Comparison of ENCODE assay signal across 9 mouse cellular contexts in the genomic region with DNA sequence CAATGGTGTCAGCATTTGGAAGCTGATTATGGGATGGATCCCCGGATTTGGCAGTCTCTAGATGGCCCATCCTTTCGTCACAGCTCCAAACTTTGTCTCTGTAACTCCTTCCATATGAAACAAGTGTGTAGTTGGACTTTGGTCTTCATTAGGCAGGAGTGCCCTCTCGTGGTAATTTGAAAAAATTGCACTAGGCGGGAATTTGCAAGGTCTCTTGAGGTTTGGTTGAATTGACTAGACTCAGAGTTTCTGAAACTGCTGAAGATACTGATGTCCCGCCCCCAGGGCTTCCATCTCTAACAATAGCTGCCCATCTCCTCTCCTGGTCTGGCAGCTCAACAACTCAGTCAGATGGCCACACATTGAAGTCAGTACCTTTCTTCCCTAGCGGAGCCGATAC. TPM values are rescaled to one million over a fixed set of nuclear protein-coding genes. Genes with fewer than 3 reads are reported as not detected.
DNase-seq lines count a peak whose midpoint lies in the region; ATAC-seq and TF ChIP-seq lines count a peak whose summit lies in the region.
"Had no signal": no experiment of that assay in that cellular context is flagged by ENCODE, and none has a peak within 500 bp of the region (broad histone marks: within the 10 kb centered on the region; RNA-seq: fewer than 3 reads in every experiment).

No protein-coding gene starts in this region.

- ATAC-seq in heart, embryonic 12.5 days (ENCODE audit: insufficient number of reproducible peaks, low FRiP score) = no peak

- no peaks in the 10 kb centered on the region for H3K9me3 ChIP-seq in heart, embryonic 12.5 days (replicated peaks)
- no peaks in the 10 kb centered on the region for H3K9me3 ChIP-seq in forebrain, embryonic 10.5 days

- DNase-seq in heart, adult 2 months = peak in 1 of 2 experiments; percentile 45
- DNase-seq in A20 (ENCODE audit: low read depth, low spot score) (peak; percentile 71), R1 (ENCODE audit: low read depth, low spot score) (peak; percentile 74)
- DNase-seq in forebrain, embryonic 10.5 days (ENCODE audit: extremely low spot score, low spot score) = peak; percentile 41
- peak; percentile 53 to 55 for DNase-seq in kidney, postnatal 36 days
- DNase-seq in neural tube, embryonic 10.5 days (ENCODE audit: extremely low spot score, low spot score) = peak; percentile 35
- no peak for DNase-seq in urinary bladder, adult 18-20 months (ENCODE audit: low spot score in 2 of 2)

- peak; percentile 85 for TF ChIP-seq CTCF in heart, adult 2 months (IDR thresholded peaks at IDR 0.05)

- intact Hi-C loops in heart, adult 2 months (cut with DNase I) = loop anchor here (1.0 to 5.0 kb wide), 2 partner anchors 82 to 484 kb away; no protein-coding TSS in a partner anchor

- H3K4me1 ChIP-seq in heart, adult 2 months (ENCODE audit: control insufficient read depth, insufficient read depth, low read length) = peaks cover 3% of the 10 kb centered on the region; the same call in 1 of the 2 replicates
- peaks cover 17% of the 10 kb centered on the region for H3K4me1 ChIP-seq in heart, embryonic 12.5 days (replicated peaks)
- no peaks in the 10 kb centered on the region for H3K4me1 ChIP-seq in forebrain, embryonic 10.5 days

- no peak overlapping the region for H3K27ac ChIP-seq in heart, adult 2 months
- no peak overlapping the region for H3K27ac ChIP-seq in heart, embryonic 12.5 days (ENCODE audit: poor library complexity, severe bottlenecking)
- no peak overlapping the region for H3K27ac ChIP-seq in forebrain, embryonic 10.5 days

- H3K9ac ChIP-seq in heart, adult 2 months (ENCODE audit: low read depth, low read length) = no peak overlapping the region
- no peak overlapping the region for H3K9ac ChIP-seq in heart, embryonic 12.5 days

- 33% methylated on average over 7 of the region's 7 CpGs for WGBS in heart, adult 2 months
- WGBS in heart, embryonic 12.5 days = 32% methylated on average over 7 of the region's 7 CpGs
- 32% methylated on average over 7 of the region's 7 CpGs for WGBS in forebrain, embryonic 10.5 days

- TF ChIP-seq POLR2A in heart, adult 2 months (IDR thresholded peaks at IDR 0.05; ENCODE audit: insufficient read depth, low read depth, low read length) = no peak

- H3K79me2 ChIP-seq in heart, adult 2 months (replicated peaks; ENCODE audit: control insufficient read depth, insufficient read depth, low read length) = no peaks in the 10 kb centered on the region

- no peaks in the 10 kb centered on the region for H3K27me3 ChIP-seq in heart, adult 2 months (ENCODE audit: control insufficient read depth, insufficient read depth, low read length)
- H3K27me3 ChIP-seq in heart, embryonic 12.5 days (replicated peaks) = no peaks in the 10 kb centered on the region
- H3K27me3 ChIP-seq in forebrain, embryonic 10.5 days (ENCODE audit: poor library complexity, severe bottlenecking) = no peaks in the 10 kb centered on the region

- TF ChIP-seq EP300 in heart, adult 2 months (IDR thresholded peaks at IDR 0.05; ENCODE audit: insufficient read depth, low read depth, low read length) = no peak

- no peak overlapping the region for H3K4me2 ChIP-seq in heart, embryonic 12.5 days

- H3K36me3 ChIP-seq in heart, adult 2 months (ENCODE audit: control insufficient read depth, insufficient read depth, low read length) = no peaks in the 10 kb centered on the region
- H3K36me3 ChIP-seq in heart, embryonic 12.5 days = no peaks in the 10 kb centered on the region
- no peaks in the 10 kb centered on the region for H3K36me3 ChIP-seq in forebrain, embryonic 10.5 days (replicated peaks)

- H3K4me3 ChIP-seq in heart, adult 2 months = no peak overlapping the region
- no peak overlapping the region for H3K4me3 ChIP-seq in heart, embryonic 12.5 days
- no peak overlapping the region for H3K4me3 ChIP-seq in forebrain, embryonic 10.5 days

RNA-seq across cellular contexts. Expression of gene Olfr1393, which starts 6.8 kb away (rescaled TPM):
- under 1 TPM; 0.39 TPM for total RNA-seq in heart, adult 2 months (2021)
- polyA plus RNA-seq in heart, adult 2 months (2012; rRNA removed) = 1.8 and 2.1 TPM in 2 replicates
- 0.08 and 0.27 TPM in 2 replicates for polyA plus RNA-seq in heart, embryonic 12.5 days (2016; fragmentation: Nextera tagmentation; extraction: Ambion mirVana)
- polyA plus RNA-seq in forebrain, embryonic 10.5 days (2016; fragmentation: Nextera tagmentation; extraction: Ambion mirVana) = 0.07 TPM in 1 of 2 replicates, not detected in the other

RNA-seq across cellular contexts. Expression of gene Olfr1392, which starts 13.7 kb away (rescaled TPM):
- total RNA-seq in heart, adult 2 months (2021) = not detected
- polyA plus RNA-seq in heart, adult 2 months (2012; rRNA removed) = 0.08 TPM in 1 of 2 replicates, not detected in the other
- not detected in 2 replicates for polyA plus RNA-seq in heart, embryonic 12.5 days (2016; fragmentation: Nextera tagmentation; extraction: Ambion mirVana)
- not detected in 2 replicates for polyA plus RNA-seq in forebrain, embryonic 10.5 days (2016; fragmentation: Nextera tagmentation; extraction: Ambion mirVana)
- total RNA-seq: left cerebral cortex, adult 18-20 months had no signal

RNA-seq across cellular contexts. Expression of gene Mgat1, which starts 27.3 kb away (rescaled TPM):
- total RNA-seq in heart, adult 2 months (2021) = 10 to 100 TPM; 59.2 to 72.3 TPM
- polyA plus RNA-seq in heart, adult 2 months (2012; rRNA removed) = 74.4 and 86.4 TPM in 2 replicates
- polyA plus RNA-seq in heart, embryonic 12.5 days (2016; fragmentation: Nextera tagmentation; extraction: Ambion mirVana) = 45.7 TPM in 2 replicates
- 39.6 and 44.9 TPM in 2 replicates for polyA plus RNA-seq in forebrain, embryonic 10.5 days (2016; fragmentation: Nextera tagmentation; extraction: Ambion mirVana)

RNA-seq across cellular contexts. Expression of gene Olfr10, which starts 33.2 kb away (rescaled TPM):
- not detected for total RNA-seq in heart, adult 2 months (2021)
- polyA plus RNA-seq in heart, adult 2 months (2012; rRNA removed) = not detected in 2 replicates
- not detected in 2 replicates for polyA plus RNA-seq in heart, embryonic 12.5 days (2016; fragmentation: Nextera tagmentation; extraction: Ambion mirVana)
- polyA plus RNA-seq in forebrain, embryonic 10.5 days (2016; fragmentation: Nextera tagmentation; extraction: Ambion mirVana) = not detected in 2 replicates
- total RNA-seq: left cerebral cortex, adult 18-20 months had no signal

RNA-seq across cellular contexts. Expression of gene Olfr1391, which starts 51.2 kb away (rescaled TPM):
- not detected for total RNA-seq in heart, adult 2 months (2021)
- not detected in 2 replicates for polyA plus RNA-seq in heart, adult 2 months (2012; rRNA removed)
- not detected in 2 replicates for polyA plus RNA-seq in heart, embryonic 12.5 days (2016; fragmentation: Nextera tagmentation; extraction: Ambion mirVana)
- not detected in 2 replicates for polyA plus RNA-seq in forebrain, embryonic 10.5 days (2016; fragmentation: Nextera tagmentation; extraction: Ambion mirVana)
- total RNA-seq: left cerebral cortex, adult 18-20 months had no signal

Comparison
In these comparisons a context has a peak if more than half of its experiments do, and no peak if none do; other contexts are left out.
1. DNase-seq: peak in A20 (single experiment), R1 (single experiment), forebrain, embryonic 10.5 days (single experiment), kidney, postnatal 36 days (2 of 2) and neural tube, embryonic 10.5 days (single experiment); none in urinary bladder, adult 18-20 months (0 of 2).